Mouse (Mus musculus): Measurements from ENCODE around the gene Paxbp1.

DNA sequence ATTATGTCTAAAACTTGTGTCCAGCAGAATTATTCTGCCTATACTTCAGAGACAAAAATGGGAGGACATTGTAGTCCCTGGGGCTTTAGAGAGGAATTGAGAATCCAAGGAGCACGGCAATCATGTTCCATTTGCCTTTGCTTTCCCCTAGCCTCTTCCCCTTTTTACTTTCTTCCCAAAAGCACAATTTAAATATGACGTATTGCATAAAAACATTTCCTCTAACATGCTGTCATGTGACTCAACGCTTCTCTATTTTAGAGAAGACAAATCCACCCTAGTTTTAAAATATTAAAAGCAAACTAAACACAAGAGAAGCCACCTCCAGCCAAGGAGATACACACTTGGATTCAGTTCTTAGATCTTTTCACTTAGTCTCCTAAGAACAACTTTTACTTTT lies 32.5 kb downstream of the Paxbp1 start:
- TF ChIP-seq CHD2 (IDR thresholded peaks at IDR 0.05; ENCODE audit: low read depth, low read length): no peak
- no peak for TF ChIP-seq ZC3H11A (IDR thresholded peaks at IDR 0.05; ENCODE audit: borderline replicate concordance, low read depth, low read length)
- TF ChIP-seq HCFC1 (IDR thresholded peaks at IDR 0.05; ENCODE audit: borderline replicate concordance, insufficient read depth, low read length): no peak
